Mouse (Mus musculus) spleen, adult 2 months (tissue): Measurements from ENCODE around the gene Rgs14. TPM values are rescaled to one million over a fixed set of nuclear protein-coding genes. Genes with fewer than 3 reads are reported as not detected.

Source experiments
- DNase-seq, 2 experiments: peaks; one replicate each; pipeline versions ENCODE4 v3.0.0 to v3.0.0-alpha.2; 2012 to 2021; ENCODE audit warnings: low spot score in 2 of 2, low read depth in 1 of 2
- H3K27ac ChIP-seq: fragments of 200-500 bp; 2 replicates; pipeline ENCODE4 v1.5.1; 2012; ENCODE audit warnings: low read length, inconsistent platforms; ENCODE audit not compliant: insufficient read depth
- H3K27me3 ChIP-seq: fragments of 200-500 bp; 2 replicates; pipeline ENCODE4 v1.6.1; 2012; ENCODE audit warnings: mild to moderate bottlenecking, moderate library complexity, low read length, inconsistent platforms; ENCODE audit not compliant: control insufficient read depth, insufficient read depth
- H3K36me3 ChIP-seq: fragments of 200-500 bp; 2 replicates; pipeline ENCODE4 v1.6.1; 2012; ENCODE audit warnings: mild to moderate bottlenecking, low read length, inconsistent platforms; ENCODE audit not compliant: control insufficient read depth, insufficient read depth
- H3K4me1 ChIP-seq: fragments of 200-500 bp; 2 replicates; pipeline ENCODE4 v1.6.1; 2011; ENCODE audit warnings: inconsistent platforms; ENCODE audit not compliant: control insufficient read depth, insufficient read depth, insufficient read length
- H3K4me3 ChIP-seq: fragments of 200-500 bp; 2 replicates; pipeline ENCODE4 v1.5.1; 2011; ENCODE audit warnings: mild to moderate bottlenecking, inconsistent platforms; ENCODE audit not compliant: insufficient read depth, insufficient read length; ENCODE audit errors: extremely low read depth
- CTCF ChIP-seq: fragments of 200-500 bp; IDR thresholded peaks from 2 replicates; pipeline ENCODE4 v1.5.1; 2011; ENCODE audit warnings: mild to moderate bottlenecking, inconsistent platforms; ENCODE audit not compliant: insufficient read depth, insufficient read length, insufficient replicate concordance; ENCODE audit errors: extremely low read depth
- POLR2A ChIP-seq: fragments of 200-500 bp; IDR thresholded peaks from 2 replicates; pipeline ENCODE4 v1.6.1; 2011; ENCODE audit warnings: low read depth, low read length, inconsistent platforms
- WGBS: fragments of 180-500 bp; shearing (Covaris S2); methylation state at CpG from one replicate; pipeline ENCODE4 v1.1.7; 2018; 5-methylcytosine and 5-hydroxymethylcytosine counted together
- polyA plus RNA-seq: library from polyadenylated mRNA; depleted of rRNA; stranded (reverse); fragments of >200 nt; gene quantifications from 2 replicates; pipeline ENCODE4 v1.2.3, GENCODE M21; 2012; rRNA removed

The Rgs14 gene
- 54.7 and 68.4 TPM in 2 replicates for polyA plus RNA-seq

DNA sequence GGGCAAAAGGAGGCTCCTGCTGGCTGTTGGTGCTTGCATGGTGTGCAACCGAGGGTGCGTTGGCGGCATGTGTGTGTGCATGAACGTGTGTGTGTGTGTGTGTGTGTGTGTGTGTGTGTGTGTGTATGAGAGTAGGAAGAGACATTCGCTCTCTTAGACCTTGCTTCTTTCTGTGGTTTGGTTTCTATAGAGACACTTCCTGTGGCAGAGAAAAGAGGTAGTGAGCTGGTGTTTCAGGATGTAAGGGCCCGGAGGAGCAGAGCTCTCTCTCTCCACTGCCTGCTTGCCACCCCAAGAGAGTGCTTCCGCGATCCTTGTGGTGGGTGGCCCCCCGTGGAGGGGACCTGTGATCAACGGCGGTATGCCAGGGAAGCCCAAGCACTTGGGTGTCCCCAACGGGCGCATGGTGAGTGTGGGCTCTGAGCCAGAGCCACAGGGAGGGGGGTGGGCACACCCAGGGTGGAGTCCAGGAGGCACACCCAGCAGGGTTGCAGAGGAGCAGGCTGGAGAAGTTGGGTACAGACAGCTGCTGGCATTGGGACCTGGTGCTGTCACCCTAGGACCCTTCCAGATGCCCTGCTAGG, at the start of gene Rgs14:
TSS of gene Rgs14 (plus strand) at position 202 of the 584 bp plus-strand sequence.
- no peaks in the 10 kb centered on the region for H3K36me3 ChIP-seq
- no peaks in the 10 kb centered on the region for H3K27me3 ChIP-seq
- H3K4me3 ChIP-seq: peak within 1 kb of the TSS; percentile 80
- peak within 1 kb of the TSS; percentile 94 for H3K27ac ChIP-seq
- WGBS: 2% methylated on average over 13 of the region's 13 CpGs
- DNase-seq: peak; percentile 67 to 82
- TF ChIP-seq CTCF: no peak
- TF ChIP-seq POLR2A: peak; percentile 75
- H3K4me1 ChIP-seq: peaks cover 39% of the 10 kb centered on the region; the same call in 1 of the 2 replicates

DNA sequence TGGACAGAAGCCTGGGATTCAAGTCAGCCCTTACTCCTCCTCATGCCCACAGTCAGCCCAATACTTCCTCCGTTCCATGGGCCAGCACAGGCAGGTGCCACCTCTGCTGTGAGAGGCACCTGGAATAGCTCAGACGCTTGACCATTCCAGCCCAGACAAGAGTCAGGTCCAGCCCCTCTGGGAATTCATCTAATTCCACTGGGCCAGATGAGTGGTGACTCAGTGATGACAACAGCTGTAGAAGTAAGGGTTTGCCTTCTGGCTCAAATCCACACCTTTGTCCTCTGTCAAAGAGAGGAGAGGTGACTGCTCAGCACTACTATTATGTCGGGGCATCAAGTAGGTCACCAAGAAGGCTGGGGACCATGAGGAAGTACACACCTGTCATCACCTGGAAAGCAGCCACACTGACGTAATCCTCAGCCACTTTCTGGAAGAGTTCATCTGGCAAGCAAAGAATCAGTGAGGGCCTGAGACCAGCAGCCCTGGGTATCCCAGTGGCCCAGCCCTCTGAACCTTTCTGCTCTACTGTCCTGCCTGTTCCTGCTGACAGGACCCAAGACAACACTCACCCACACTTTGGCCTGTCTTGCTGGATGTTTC, 49.5 kb upstream of the Rgs14 start, which contains the start of gene Prelid1:
TSS of gene Prelid1 (plus strand) at position 570 of the 603 bp plus-strand sequence.
- H3K4me1 ChIP-seq: peaks cover 33% of the 10 kb centered on the region
- TF ChIP-seq CTCF: no peak
- TF ChIP-seq POLR2A: no peak
- H3K36me3 ChIP-seq: peaks cover 13% of the 10 kb centered on the region; the same call in 1 of the 2 replicates
- whole genome bisulfite sequencing: 92% methylated on average over 4 of the region's 4 CpGs
- H3K4me3 ChIP-seq: peak within 1 kb of the TSS; percentile 88
- no peaks in the 10 kb centered on the region for H3K27me3 ChIP-seq
- no peak for DNase-seq
- H3K27ac ChIP-seq: 0 out of 2 replicates have a peak within 1 kb of the TSS, but pooled peaks have one; percentile 9

DNA sequence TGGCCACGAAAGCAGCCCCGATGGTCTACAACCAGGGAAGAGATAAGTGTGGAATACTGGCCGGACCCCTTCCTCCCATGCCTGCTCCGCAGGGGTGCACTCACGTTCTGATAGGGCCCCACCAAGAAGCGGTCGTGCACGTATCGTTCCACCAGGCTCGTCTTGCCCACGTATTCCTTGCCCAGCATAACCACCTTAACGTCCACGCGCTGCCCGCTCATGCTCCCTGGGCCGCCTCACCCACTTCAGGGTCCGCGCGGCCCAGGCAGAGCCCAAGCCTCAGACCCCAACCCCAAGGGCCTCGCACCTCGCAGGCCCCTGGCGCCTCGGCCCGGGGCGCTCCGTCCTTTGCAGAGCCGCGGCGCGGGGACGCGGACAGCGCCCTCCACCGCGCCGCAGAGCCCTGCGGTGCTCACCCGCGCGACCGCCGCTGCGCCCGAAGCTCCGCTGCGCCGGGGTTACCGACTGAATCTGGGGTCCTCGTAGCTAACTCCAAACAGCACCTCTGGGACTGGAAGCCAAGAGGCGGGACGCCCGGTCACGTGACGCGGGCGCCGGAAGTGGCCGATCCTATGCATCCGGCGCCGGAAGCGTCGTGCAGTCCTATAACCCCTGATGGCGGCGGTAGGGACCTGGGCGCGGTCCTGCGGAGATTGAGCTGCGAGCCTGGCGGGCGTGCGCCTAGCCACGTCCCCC, 48.0 kb upstream of the Rgs14 start, which contains the start of gene Rab24:
TSS of gene Rab24 (minus strand) at position 513 of the 696 bp plus-strand sequence.
- DNase-seq: peak; percentile 59 to 84
- Histone ChIP-seq H3K4me3 (peak within 1 kb of the TSS; percentile 88), H3K27ac (peak within 1 kb of the TSS; percentile 77), H3K27me3 (no peaks in the 10 kb centered on the region), H3K4me1 (peaks cover 33% of the 10 kb centered on the region), H3K36me3 (peaks cover 21% of the 10 kb centered on the region)
- TF ChIP-seq POLR2A: peak; percentile 49
- TF ChIP-seq CTCF: no peak
- 1% methylated on average over 73 of the region's 73 CpGs for WGBS

DNA sequence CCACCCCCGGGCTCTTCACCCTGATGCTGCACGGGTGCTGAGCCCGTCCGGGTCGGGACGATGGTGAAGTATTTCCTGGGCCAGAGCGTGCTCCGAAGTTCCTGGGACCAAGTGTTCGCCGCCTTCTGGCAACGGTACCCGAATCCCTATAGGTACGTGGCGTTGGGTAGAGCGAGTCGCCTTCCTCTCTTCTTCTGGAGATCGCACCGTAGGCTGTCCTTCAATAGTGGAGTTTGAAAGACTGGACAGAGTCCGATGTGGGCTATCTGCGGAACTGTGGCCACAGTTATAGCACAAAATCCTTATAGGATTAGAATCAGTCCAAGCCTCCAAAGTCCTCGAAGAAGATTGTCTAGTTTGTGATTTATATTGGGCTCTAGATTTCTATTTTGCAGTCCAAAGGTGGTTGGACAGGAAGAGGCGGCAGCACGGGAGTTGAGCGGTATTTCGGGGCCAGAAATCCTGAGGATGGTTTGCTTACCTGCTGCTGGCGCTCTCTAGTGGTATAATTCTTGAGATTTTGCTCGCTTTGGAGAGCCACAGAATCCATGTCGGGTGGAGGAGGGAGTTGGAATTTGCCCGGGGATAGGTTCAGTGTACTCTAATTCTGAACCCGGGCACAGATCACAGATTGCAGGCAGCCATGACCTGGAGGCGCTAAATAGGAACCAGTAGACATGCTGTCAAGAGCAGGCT, 47.3 kb upstream of the Rgs14 start:
- H3K4me1 ChIP-seq: peaks cover 32% of the 10 kb centered on the region
- peaks cover 21% of the 10 kb centered on the region for H3K36me3 ChIP-seq
- DNase-seq: no peak
- WGBS: under 1% methylated on average over 31 of the region's 31 CpGs
- no peak for TF ChIP-seq POLR2A
- TF ChIP-seq CTCF: peak; percentile 14; the same call in 1 of the 2 replicates
- H3K27me3 ChIP-seq: no peaks in the 10 kb centered on the region
- peak overlapping the region; percentile 88 for H3K4me3 ChIP-seq
- H3K27ac ChIP-seq: peak overlapping the region; percentile 77

DNA sequence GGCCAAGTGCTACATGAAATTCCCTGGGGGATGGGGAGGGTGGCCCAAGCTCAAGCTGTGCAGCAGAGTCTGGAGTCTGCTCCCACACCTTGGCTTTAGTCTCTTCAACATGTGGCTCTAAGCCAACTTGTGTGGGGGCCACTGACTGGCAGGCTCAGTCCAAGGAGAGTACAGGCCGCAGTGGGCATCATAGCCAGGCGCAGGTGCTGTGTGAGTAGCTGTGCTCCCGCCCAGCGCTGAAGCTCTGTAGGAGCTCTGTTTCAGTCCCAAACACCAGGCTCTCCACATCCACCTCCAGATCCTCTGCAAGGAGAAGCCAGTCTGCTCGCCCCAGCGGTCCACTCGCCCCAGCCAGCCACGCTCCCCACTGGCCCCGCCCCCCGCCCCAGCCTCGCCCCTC, 43.9 kb upstream of the Rgs14 start:
- WGBS: 95% methylated on average over 11 of the region's 11 CpGs
- no peak overlapping the region for H3K27ac ChIP-seq
- no peak overlapping the region for H3K4me3 ChIP-seq
- no peak for TF ChIP-seq CTCF
- TF ChIP-seq POLR2A: no peak
- H3K27me3 ChIP-seq: no peaks in the 10 kb centered on the region
- H3K4me1 ChIP-seq: peaks cover 28% of the 10 kb centered on the region
- H3K36me3 ChIP-seq: peaks cover 21% of the 10 kb centered on the region
- DNase-seq: no peak

DNA sequence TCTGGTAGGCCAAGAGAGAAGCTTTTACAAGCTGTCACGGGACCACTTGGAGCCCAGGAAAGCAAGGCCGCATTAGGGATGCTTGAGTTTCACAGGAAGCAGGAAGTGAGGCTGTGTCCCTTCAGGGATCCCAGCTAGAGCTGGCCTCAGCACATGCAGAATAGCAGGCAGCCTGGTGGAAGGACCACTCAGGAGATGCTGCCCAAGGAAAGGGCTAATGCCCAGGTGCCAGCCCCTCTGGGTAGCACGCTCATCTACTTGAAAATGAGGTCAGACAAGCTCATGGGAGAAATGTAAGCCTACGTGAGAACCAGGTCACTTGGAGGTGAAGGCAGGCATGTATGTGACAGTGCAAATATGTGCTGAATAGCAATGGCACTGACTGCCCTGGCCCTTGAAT, 42.4 kb upstream of the Rgs14 start:
- no peak overlapping the region for H3K4me3 ChIP-seq
- 85% methylated on average over 4 of the region's 4 CpGs for WGBS

More for the DNA sequence above, 42.4 kb upstream of the Rgs14 start:
- Histone ChIP-seq H3K4me1 (peaks cover 21% of the 10 kb centered on the region; the same call in 1 of the 2 replicates), H3K36me3 (peaks cover 21% of the 10 kb centered on the region), H3K27ac (0 out of 2 replicates have a peak overlapping the region, but pooled peaks have one; percentile 8), H3K27me3 (no peaks in the 10 kb centered on the region)
- DNase-seq: no peak
- TF ChIP-seq POLR2A: no peak
- TF ChIP-seq CTCF: no peak
